Mouse (Mus musculus): ENCODE measurements at regions not wholly inside any gene's neighbourhood (a gene's known extent, or its start where the extent isn't known, plus 50 kb on each side); places are given as distances from the start of the nearest gene placed in this dataset.

DNA sequence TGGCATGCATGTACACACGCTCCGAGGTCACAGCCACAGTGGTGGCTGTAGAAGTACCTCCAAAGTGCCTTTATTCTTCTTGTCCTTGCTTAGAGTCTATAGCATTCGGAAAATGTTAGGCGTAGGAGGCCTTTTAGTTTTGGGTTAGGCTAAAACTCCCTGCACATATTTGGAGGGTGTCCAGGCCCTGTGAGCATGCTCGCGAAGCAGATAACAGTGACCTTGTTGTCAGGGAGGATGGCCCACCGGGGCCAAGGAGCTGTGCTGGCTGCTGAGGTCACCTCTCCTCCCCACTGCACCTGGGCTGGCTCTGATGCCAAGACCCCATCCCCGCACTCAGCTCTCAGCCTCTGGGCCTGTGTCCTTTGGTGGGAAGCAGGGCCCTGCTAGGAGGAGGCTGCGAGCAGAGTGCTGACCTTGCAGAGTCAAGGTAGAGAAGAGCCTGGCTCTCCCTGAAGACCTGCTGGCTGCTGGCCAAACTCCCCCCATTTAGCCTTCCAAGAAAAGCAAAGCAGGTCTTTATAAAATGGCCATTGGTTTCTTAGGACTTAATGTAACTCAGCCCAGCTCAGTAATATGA lies 186.9 kb downstream of the Tdh start:
- H3K4me3 ChIP-seq: no peak overlapping the region
- no peaks in the 10 kb centered on the region for H3K27me3 ChIP-seq
- H3K27ac ChIP-seq: peak overlapping the region; percentile 30; the same call in 1 of the 2 replicates
- H3K4me1 ChIP-seq: peaks cover 13% of the 10 kb centered on the region
- no peak overlapping the region for H3K4me2 ChIP-seq
- 0 out of 2 replicates have a peak, but pooled peaks have one; percentile 66 for ATAC-seq (ENCODE audit: insufficient number of reproducible peaks, low FRiP score, low TSS enrichment, low read depth)
- H3K9me3 ChIP-seq: no peaks in the 10 kb centered on the region
- WGBS: 70% methylated on average over 9 of the region's 9 CpGs
- no peaks in the 10 kb centered on the region for H3K36me3 ChIP-seq
- no peak overlapping the region for H3K9ac ChIP-seq

Data from limb, embryonic 15.5 days (tissue).